11 mouse cellular contexts compared by ENCODE assay signal in genomic region chr14:76787601-76788000, GRCm38 (mm10).
A peak's percentile ranks its signal among the peaks of the same experiment; 100 is the strongest.
DNase-seq lines count a peak whose midpoint lies in the region; ATAC-seq lines count a peak whose summit lies in the region.
"Had no signal": no experiment of that assay in that cellular context is flagged by ENCODE, and none has a peak within 500 bp of the region (broad histone marks: within the 10 kb centered on the region; RNA-seq: fewer than 3 reads in every experiment).

No protein-coding gene starts in this region.

- no peak overlapping the region for H3K27ac ChIP-seq in forebrain, embryonic 12.5 days
- H3K27ac ChIP-seq in midbrain, embryonic 14.5 days (replicated peaks; ENCODE audit: low read depth, low read length) = no peak overlapping the region

- no peak overlapping the region for H3K4me2 ChIP-seq in forebrain, embryonic 12.5 days
- no peak overlapping the region for H3K4me2 ChIP-seq in midbrain, embryonic 14.5 days (ENCODE audit: low read length)

- peak; percentile 31 to 36 for DNase-seq in urinary bladder, adult 18-20 months (ENCODE audit: low spot score in 2 of 2)
- no peak for DNase-seq in urinary bladder, postnatal 10 days (ENCODE audit: low spot score)
- DNase-seq in heart, adult 9 months (ENCODE audit: low spot score in 2 of 2) = peak; percentile 47 to 49
- peak; percentile 51 to 66 for DNase-seq in kidney, postnatal 36 days
- peak; percentile 18 to 37 for DNase-seq in urinary bladder, postnatal 36 days (ENCODE audit: low spot score in 2 of 2)
- no peak for DNase-seq in frontal cortex, postnatal 14 days (ENCODE audit: low spot score in 2 of 2)
- no peak for DNase-seq in midbrain, embryonic 14.5 days
- DNase-seq: embryo, embryonic 11 days; left cerebral cortex, postnatal 4 days; thymus, adult 18-20 months had no signal

- H3K9ac ChIP-seq in forebrain, embryonic 12.5 days = no peak overlapping the region
- H3K9ac ChIP-seq in midbrain, embryonic 14.5 days (replicated peaks; ENCODE audit: low read length) = no peak overlapping the region

- peaks cover 18% of the 10 kb centered on the region for H3K4me1 ChIP-seq in forebrain, embryonic 12.5 days
- H3K4me1 ChIP-seq in midbrain, embryonic 14.5 days (ENCODE audit: control insufficient read depth, insufficient read depth, low read length) = peaks cover 15% of the 10 kb centered on the region

- no peaks in the 10 kb centered on the region for H3K27me3 ChIP-seq in forebrain, embryonic 12.5 days
- no peaks in the 10 kb centered on the region for H3K27me3 ChIP-seq in midbrain, embryonic 14.5 days (ENCODE audit: control insufficient read depth, insufficient read depth, low read length)

- H3K9me3 ChIP-seq in forebrain, embryonic 12.5 days = no peaks in the 10 kb centered on the region
- no peaks in the 10 kb centered on the region for H3K9me3 ChIP-seq in midbrain, embryonic 14.5 days (ENCODE audit: control insufficient read depth, low read length)

- no peak for ATAC-seq in forebrain, embryonic 12.5 days (ENCODE audit: low FRiP score)
- ATAC-seq in midbrain, embryonic 14.5 days (ENCODE audit: low FRiP score, low TSS enrichment) = no peak

- H3K36me3 ChIP-seq in forebrain, embryonic 12.5 days (replicated peaks) = no peaks in the 10 kb centered on the region
- H3K36me3 ChIP-seq in midbrain, embryonic 14.5 days (ENCODE audit: control insufficient read depth, insufficient read depth, low read length) = no peaks in the 10 kb centered on the region

- no peak overlapping the region for H3K4me3 ChIP-seq in forebrain, embryonic 12.5 days (replicated peaks)
- H3K4me3 ChIP-seq in midbrain, embryonic 14.5 days (replicated peaks; ENCODE audit: low read depth, low read length) = no peak overlapping the region

- 93% methylated on average over 6 of the region's 6 CpGs for WGBS in forebrain, embryonic 12.5 days
- 96% methylated on average over 6 of the region's 6 CpGs for WGBS in midbrain, embryonic 14.5 days

Comparison
In these comparisons a context has a peak if more than half of its experiments do, and no peak if none do; other contexts are left out.
1. DNase-seq: peak in urinary bladder, adult 18-20 months (2 of 2), heart, adult 9 months (2 of 2), kidney, postnatal 36 days (2 of 2) and urinary bladder, postnatal 36 days (2 of 2); none in urinary bladder, postnatal 10 days (single experiment), frontal cortex, postnatal 14 days (0 of 2) and midbrain, embryonic 14.5 days (single experiment).